21 mouse cellular contexts compared by ENCODE assay signal in genomic region chr14:20368271-20368670, GRCm38 (mm10). TPM values are rescaled to one million over a fixed set of nuclear protein-coding genes. Genes with fewer than 3 reads are reported as not detected.
A peak's percentile ranks its signal among the peaks of the same experiment; 100 is the strongest.
DNase-seq lines count a peak whose midpoint lies in the region; ATAC-seq and TF ChIP-seq lines count a peak whose summit lies in the region.
"Had no signal": no experiment of that assay in that cellular context is flagged by ENCODE, and none has a peak within 500 bp of the region (broad histone marks: within the 10 kb centered on the region; RNA-seq: fewer than 3 reads in every experiment).

No protein-coding gene starts in this region.

- no peaks in the 10 kb centered on the region for H3K4me1 ChIP-seq in kidney, postnatal 0 days (replicated peaks; ENCODE audit: insufficient read depth, low read length)
- no peaks in the 10 kb centered on the region for H3K4me1 ChIP-seq in kidney, embryonic 15.5 days
- H3K4me1 ChIP-seq: forebrain, embryonic 12.5 days; heart, embryonic 12.5 days; hindbrain, embryonic 13.5 days; midbrain, embryonic 13.5 days; neural tube, embryonic 13.5 days had no signal

- H3K9me3 ChIP-seq in kidney, postnatal 0 days (replicated peaks; ENCODE audit: low read length), result no peaks in the 10 kb centered on the region
- H3K9me3 ChIP-seq in kidney, embryonic 15.5 days (replicated peaks), result no peaks in the 10 kb centered on the region
- H3K9me3 ChIP-seq: forebrain, embryonic 12.5 days; heart, embryonic 12.5 days; hindbrain, embryonic 13.5 days; midbrain, embryonic 13.5 days; neural tube, embryonic 13.5 days had no signal

- H3K4me2 ChIP-seq in kidney, postnatal 0 days (ENCODE audit: low read length), result no peak overlapping the region
- H3K4me2 ChIP-seq in kidney, embryonic 15.5 days, result no peak overlapping the region
- H3K4me2 ChIP-seq: forebrain, embryonic 12.5 days; heart, embryonic 12.5 days; hindbrain, embryonic 13.5 days; lung, embryonic 14.5 days; midbrain, embryonic 13.5 days; neural tube, embryonic 13.5 days had no signal

- H3K4me3 ChIP-seq in kidney, postnatal 0 days (replicated peaks; ENCODE audit: low read depth, low read length), result no peak overlapping the region
- H3K4me3 ChIP-seq in kidney, embryonic 15.5 days (replicated peaks), result no peak overlapping the region
- H3K4me3 ChIP-seq: forebrain, embryonic 12.5 days; gastrocnemius, adult 2 months; heart, embryonic 12.5 days; hindbrain, embryonic 13.5 days; midbrain, embryonic 13.5 days; neural tube, embryonic 13.5 days had no signal

- H3K27me3 ChIP-seq in kidney, postnatal 0 days (ENCODE audit: insufficient read depth, low read length), result no peaks in the 10 kb centered on the region
- H3K27me3 ChIP-seq in kidney, embryonic 15.5 days, result no peaks in the 10 kb centered on the region
- H3K27me3 ChIP-seq: forebrain, embryonic 12.5 days; heart, embryonic 12.5 days; hindbrain, embryonic 13.5 days; midbrain, embryonic 13.5 days; neural tube, embryonic 13.5 days had no signal

- H3K27ac ChIP-seq in kidney, postnatal 0 days, result no peak overlapping the region
- H3K27ac ChIP-seq in kidney, embryonic 15.5 days, result no peak overlapping the region
- H3K27ac ChIP-seq: forebrain, embryonic 12.5 days; gastrocnemius, adult 2 months; hindbrain, embryonic 13.5 days; midbrain, embryonic 13.5 days; neural tube, embryonic 13.5 days had no signal

- peaks cover 35% of the 10 kb centered on the region for H3K36me3 ChIP-seq in kidney, postnatal 0 days (ENCODE audit: insufficient read depth, low read length)
- H3K36me3 ChIP-seq in kidney, embryonic 15.5 days, result peaks cover 88% of the 10 kb centered on the region

- 92% methylated on average over 3 of the region's 3 CpGs for WGBS in kidney, postnatal 0 days
- WGBS in kidney, embryonic 15.5 days, result 93% methylated on average over 3 of the region's 3 CpGs

- no peak for ATAC-seq in kidney, postnatal 0 days (replicated peaks; ENCODE audit: low FRiP score, low read depth)
- no peak for ATAC-seq in kidney, embryonic 15.5 days (replicated peaks; ENCODE audit: low FRiP score)
- ATAC-seq: intestine, embryonic 16.5 days; midbrain, embryonic 13.5 days had no signal

- no peak overlapping the region for H3K9ac ChIP-seq in kidney, postnatal 0 days (ENCODE audit: low read depth, low read length)
- H3K9ac ChIP-seq in kidney, embryonic 15.5 days, result no peak overlapping the region
- H3K9ac ChIP-seq: forebrain, embryonic 12.5 days; heart, embryonic 12.5 days; hindbrain, embryonic 13.5 days; lung, embryonic 14.5 days; midbrain, embryonic 13.5 days; neural tube, embryonic 13.5 days had no signal

- peak; percentile 22; the same call in 1 of the 2 replicates for TF ChIP-seq CTCF in kidney, postnatal 0 days (IDR thresholded peaks at IDR 0.05; ENCODE audit: low read depth)

- DNase-seq in kidney, postnatal 0 days (ENCODE audit: low spot score), result no peak
- DNase-seq in kidney, adult 18-20 months, result no peak
- DNase-seq in retina, postnatal 1 day, result peak; percentile 10
- no peak for DNase-seq in retina, embryonic 14.5 days (ENCODE audit: low spot score)
- DNase-seq in ZHBTc4 (ENCODE audit: low read depth, low spot score), result peak; percentile 50
- no peak for DNase-seq in cerebellum, postnatal 4 days (ENCODE audit: low spot score in 2 of 2)
- DNase-seq: adrenal gland, postnatal 25 days; cerebellum, adult 18-20 months; gastrocnemius, adult 2 months; heart, postnatal 14 days; kidney, postnatal 14 days; left cerebral cortex, postnatal 4 days; lung, embryonic 14.5 days; right cerebral cortex, postnatal 14 days had no signal

RNA-seq across cellular contexts. Expression of gene Fam149b, which starts 20.3 kb away (rescaled TPM):
- polyA plus RNA-seq in kidney, postnatal 0 days (2015; fragmentation: Nextera tagmentation; extraction: Ambion mirVana), result 24.0 and 24.3 TPM in 2 replicates
- polyA plus RNA-seq in kidney, embryonic 15.5 days (2015; fragmentation: Nextera tagmentation; extraction: Ambion mirVana), result 34.5 and 40.0 TPM in 2 replicates

RNA-seq across cellular contexts. Expression of gene Ecd, which starts 20.4 kb away (rescaled TPM):
- polyA plus RNA-seq in kidney, postnatal 0 days (2015; fragmentation: Nextera tagmentation; extraction: Ambion mirVana), result 32.8 and 37.9 TPM in 2 replicates
- polyA plus RNA-seq in kidney, embryonic 15.5 days (2015; fragmentation: Nextera tagmentation; extraction: Ambion mirVana), result 54.4 and 61.5 TPM in 2 replicates

RNA-seq across cellular contexts. Expression of gene Dnajc9, which starts 20.4 kb away (rescaled TPM):
- polyA plus RNA-seq in kidney, postnatal 0 days (2015; fragmentation: Nextera tagmentation; extraction: Ambion mirVana), result 91.4 and 105 TPM in 2 replicates
- polyA plus RNA-seq in kidney, embryonic 15.5 days (2015; fragmentation: Nextera tagmentation; extraction: Ambion mirVana), result 180 and 183 TPM in 2 replicates

RNA-seq across cellular contexts. Expression of gene Mrps16, which starts 25.2 kb away (rescaled TPM):
- polyA plus RNA-seq in kidney, postnatal 0 days (2015; fragmentation: Nextera tagmentation; extraction: Ambion mirVana), result 111 and 115 TPM in 2 replicates
- polyA plus RNA-seq in kidney, embryonic 15.5 days (2015; fragmentation: Nextera tagmentation; extraction: Ambion mirVana), result 96.5 and 97.3 TPM in 2 replicates

Comparison
In these comparisons a context has a peak if more than half of its experiments do, and no peak if none do; other contexts are left out.
1. DNase-seq: peak in retina, postnatal 1 day (single experiment) and ZHBTc4 (single experiment); none in kidney, postnatal 0 days (single experiment), kidney, adult 18-20 months (single experiment), retina, embryonic 14.5 days (single experiment) and cerebellum, postnatal 4 days (0 of 2).